Mouse (Mus musculus) hindbrain, embryonic 11.5 days (tissue): ENCODE measurements at regions not wholly inside any gene's neighbourhood (a gene's known extent, or its start where the extent isn't known, plus 50 kb on each side); places are given as distances from the start of the nearest gene placed in this dataset.

Experiments used
- ATAC-seq: fragments of 200-750 bp; cut with Nextera tagmentation; 2 replicates; pipeline ENCODE4 v1.8.0; 2017; ENCODE audit warnings: mild to moderate bottlenecking, moderate TSS enrichment, moderate library complexity; ENCODE audit not compliant: low FRiP score
- DNase-seq: peaks from one replicate; pipeline ENCODE4 v3.0.0-alpha.2; 2015; ENCODE audit warnings: low spot score
- H3K27ac ChIP-seq: fragments of 300-500 bp; sonication (generic); 2 replicates; pipeline ENCODE4 v1.5.1; 2014; ENCODE audit warnings: mild to moderate bottlenecking, low read depth, low read length
- H3K27me3 ChIP-seq: fragments of 300-500 bp; sonication (generic); 2 replicates; pipeline ENCODE4 v1.6.1; 2014; ENCODE audit warnings: mild to moderate bottlenecking, low read length, moderate library complexity, mixed read lengths; ENCODE audit not compliant: control insufficient read depth, insufficient read depth
- H3K36me3 ChIP-seq: fragments of 300-500 bp; sonication (generic); 2 replicates; pipeline ENCODE4 v1.6.1; 2014; ENCODE audit warnings: mild to moderate bottlenecking, low read length, moderate library complexity, mixed read lengths; ENCODE audit not compliant: control insufficient read depth, insufficient read depth
- H3K4me1 ChIP-seq: fragments of 300-500 bp; sonication (generic); replicated peaks from 2 replicates; pipeline ENCODE4 v1.6.1; 2014; ENCODE audit warnings: low read length, mixed read lengths; ENCODE audit not compliant: control insufficient read depth, insufficient read depth
- H3K4me2 ChIP-seq: fragments of 300-500 bp; sonication (generic); replicated peaks from 2 replicates; pipeline ENCODE4 v1.6.1; 2014; ENCODE audit warnings: mild to moderate bottlenecking, low read depth, low read length
- H3K4me3 ChIP-seq: fragments of 300-500 bp; sonication (generic); 2 replicates; pipeline ENCODE4 v1.5.1; 2014; ENCODE audit warnings: low read depth, low read length
- H3K9ac ChIP-seq: fragments of 300-500 bp; sonication (generic); 2 replicates; pipeline ENCODE4 v1.6.1; 2014; ENCODE audit warnings: low read depth, low read length
- H3K9me3 ChIP-seq: fragments of 300-500 bp; sonication (generic); 2 replicates; pipeline ENCODE4 v1.6.1; 2016; ENCODE audit warnings: low read length; ENCODE audit not compliant: control insufficient read depth
- WGBS: fragments of 180-500 bp; shearing (Covaris S2); extraction: QIAGEN DNeasy Blood & Tissue Kit; methylation state at CpG from one replicate; pipeline ENCODE4 v1.1.7; 2014; 5-methylcytosine and 5-hydroxymethylcytosine counted together

DNA sequence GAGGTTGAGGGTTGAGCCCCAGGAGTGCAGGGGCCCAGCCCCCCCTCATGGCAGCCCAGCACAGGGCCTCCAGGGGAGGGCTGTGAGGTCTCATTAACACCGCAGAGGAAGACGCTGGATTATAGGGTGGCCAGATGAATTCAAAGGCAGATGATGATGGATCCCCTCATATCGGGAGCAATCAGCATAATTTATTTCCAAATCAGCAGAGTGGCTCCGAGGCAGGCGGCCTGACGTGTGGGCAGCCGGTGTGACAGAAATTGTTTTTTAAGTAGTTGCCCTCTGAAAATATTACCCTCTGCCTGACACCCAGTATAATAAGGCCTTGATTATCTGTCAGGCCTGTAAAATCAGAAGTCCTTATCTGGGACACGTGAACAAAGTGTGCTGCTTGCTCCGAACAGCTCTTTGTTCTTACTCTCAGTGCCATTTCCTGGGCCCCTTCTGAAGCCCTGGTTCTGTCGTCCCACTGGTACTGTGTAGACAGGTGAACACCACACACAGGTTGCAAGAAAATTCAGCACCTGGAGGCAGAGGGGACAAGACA is 303.0 kb upstream of the Rnf32 start:
- peak; percentile 81 for ATAC-seq
- no peaks in the 10 kb centered on the region for H3K36me3 ChIP-seq
- peaks cover 2% of the 10 kb centered on the region; the same call in 1 of the 2 replicates for H3K4me1 ChIP-seq
- H3K9me3 ChIP-seq, result no peaks in the 10 kb centered on the region
- H3K27me3 ChIP-seq, result no peaks in the 10 kb centered on the region
- no peak overlapping the region for H3K4me2 ChIP-seq
- 40% methylated on average over 10 of the region's 10 CpGs for WGBS
- H3K27ac ChIP-seq, result peak overlapping the region; percentile 39; the same call in 1 of the 2 replicates
- H3K9ac ChIP-seq, result no peak overlapping the region
- no peak overlapping the region for H3K4me3 ChIP-seq
- DNase-seq, result peak; percentile 25

- H3K36me3 ChIP-seq, result no peaks in the 10 kb centered on the region
- no peaks in the 10 kb centered on the region for H3K27me3 ChIP-seq
- H3K27ac ChIP-seq, result no peak overlapping the region
- WGBS, result 74% methylated on average over 7 of the region's 7 CpGs
- peak; percentile 23; the same call in 1 of the 2 replicates for ATAC-seq
- no peaks in the 10 kb centered on the region for H3K9me3 ChIP-seq
- H3K4me1 ChIP-seq, result peaks cover 2% of the 10 kb centered on the region; the same call in 1 of the 2 replicates
- no peak overlapping the region for H3K9ac ChIP-seq
- H3K4me3 ChIP-seq, result no peak overlapping the region
- H3K4me2 ChIP-seq, result no peak overlapping the region
- no peak for DNase-seq
Observed at GRCm38 (mm10) chr5:28891988-28892387, 303.8 kb upstream of the Rnf32 start.

GRCm38 (mm10) chr5:28884746-28885365 is 310.9 kb upstream of the Rnf32 start:
- no peaks in the 10 kb centered on the region for H3K9me3 ChIP-seq
- 83% methylated on average over 5 of the region's 5 CpGs for WGBS
- H3K4me2 ChIP-seq, result no peak overlapping the region
- no peak for ATAC-seq
- no peak overlapping the region for H3K9ac ChIP-seq
- no peak overlapping the region for H3K4me3 ChIP-seq
- H3K27me3 ChIP-seq, result no peaks in the 10 kb centered on the region
- DNase-seq, result no peak
- no peaks in the 10 kb centered on the region for H3K4me1 ChIP-seq
- no peak overlapping the region for H3K27ac ChIP-seq
- no peaks in the 10 kb centered on the region for H3K36me3 ChIP-seq

GRCm38 (mm10) chr5:28876199-28876598 is 319.6 kb upstream of the Rnf32 start:
- H3K27me3 ChIP-seq, result no peaks in the 10 kb centered on the region
- H3K36me3 ChIP-seq, result no peaks in the 10 kb centered on the region
- no peak overlapping the region for H3K27ac ChIP-seq
- H3K9ac ChIP-seq, result no peak overlapping the region
- H3K4me1 ChIP-seq, result no peaks in the 10 kb centered on the region
- H3K4me3 ChIP-seq, result no peak overlapping the region
- no peak for DNase-seq
- ATAC-seq, result no peak
- H3K4me2 ChIP-seq, result no peak overlapping the region
- H3K9me3 ChIP-seq, result no peaks in the 10 kb centered on the region
- WGBS, result 78% methylated on average over 8 of the region's 8 CpGs

- no peak for ATAC-seq
- Histone ChIP-seq H3K4me3 (no peak overlapping the region), H3K36me3 (no peaks in the 10 kb centered on the region), H3K27me3 (no peaks in the 10 kb centered on the region), H3K4me1 (no peaks in the 10 kb centered on the region), H3K4me2 (no peak overlapping the region), H3K9me3 (no peaks in the 10 kb centered on the region), H3K9ac (no peak overlapping the region), H3K27ac (no peak overlapping the region)
- 96% methylated on average over 3 of the region's 3 CpGs for WGBS
- no peak for DNase-seq
Observed at GRCm38 (mm10) chr5:28873600-28874265, 322.1 kb upstream of the Rnf32 start.

- ATAC-seq (peak; percentile 47; the same call in 1 of the 2 replicates), DNase-seq (peak; percentile 34)
- Histone ChIP-seq H3K4me1 (no peaks in the 10 kb centered on the region), H3K27me3 (no peaks in the 10 kb centered on the region), H3K9ac (no peak overlapping the region), H3K4me3 (no peak overlapping the region), H3K27ac (no peak overlapping the region), H3K9me3 (no peaks in the 10 kb centered on the region), H3K36me3 (no peaks in the 10 kb centered on the region), H3K4me2 (no peak overlapping the region)
- 60% methylated on average over 9 of the region's 9 CpGs for WGBS
Observed at GRCm38 (mm10) chr5:28859604-28860371, 336.0 kb upstream of the Rnf32 start.

DNA sequence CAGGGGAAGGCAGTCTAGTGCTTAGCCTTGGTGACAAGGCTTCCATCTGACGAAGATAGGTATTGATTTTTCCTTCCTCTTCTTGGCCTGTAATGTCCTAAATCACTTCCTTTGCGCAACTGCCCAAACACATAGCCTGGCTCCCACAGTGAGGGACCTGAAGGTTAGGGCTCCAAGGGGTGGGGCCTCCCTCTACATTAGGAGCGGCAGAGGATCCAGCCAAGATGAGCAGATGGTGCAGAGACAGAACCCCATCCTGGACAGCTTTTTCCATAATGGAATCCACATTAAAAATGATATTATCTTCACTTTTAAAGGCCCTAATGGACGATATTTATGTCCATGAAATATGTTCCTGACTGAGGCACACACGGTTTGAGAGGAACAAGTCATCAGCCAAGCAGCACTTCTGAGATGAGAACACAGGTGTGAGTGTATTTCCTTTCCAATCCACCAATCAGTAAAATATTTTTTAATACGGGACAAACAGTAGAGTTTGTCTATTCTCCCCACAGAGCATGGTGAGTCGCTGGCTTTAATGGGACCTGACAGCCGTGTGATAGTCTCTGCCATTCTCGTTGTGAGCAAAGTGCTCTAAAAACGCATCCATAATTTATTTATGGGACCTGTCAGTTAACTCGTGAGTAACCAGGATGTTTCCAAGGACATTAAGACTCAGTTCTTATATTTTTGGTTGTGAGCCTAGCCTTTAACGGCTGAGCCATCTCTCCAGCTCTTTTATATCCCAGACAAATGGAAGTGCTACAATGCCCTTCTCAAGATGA is 357.5 kb upstream of the Rnf32 start:
- no peak overlapping the region for H3K27ac ChIP-seq
- H3K4me1 ChIP-seq, result no peaks in the 10 kb centered on the region
- no peak for DNase-seq
- no peaks in the 10 kb centered on the region for H3K36me3 ChIP-seq
- no peak overlapping the region for H3K4me3 ChIP-seq
- ATAC-seq, result no peak
- H3K9ac ChIP-seq, result no peak overlapping the region
- no peaks in the 10 kb centered on the region for H3K27me3 ChIP-seq
- 86% methylated on average over 12 of the region's 12 CpGs for WGBS
- H3K4me2 ChIP-seq, result no peak overlapping the region
- no peaks in the 10 kb centered on the region for H3K9me3 ChIP-seq

DNA sequence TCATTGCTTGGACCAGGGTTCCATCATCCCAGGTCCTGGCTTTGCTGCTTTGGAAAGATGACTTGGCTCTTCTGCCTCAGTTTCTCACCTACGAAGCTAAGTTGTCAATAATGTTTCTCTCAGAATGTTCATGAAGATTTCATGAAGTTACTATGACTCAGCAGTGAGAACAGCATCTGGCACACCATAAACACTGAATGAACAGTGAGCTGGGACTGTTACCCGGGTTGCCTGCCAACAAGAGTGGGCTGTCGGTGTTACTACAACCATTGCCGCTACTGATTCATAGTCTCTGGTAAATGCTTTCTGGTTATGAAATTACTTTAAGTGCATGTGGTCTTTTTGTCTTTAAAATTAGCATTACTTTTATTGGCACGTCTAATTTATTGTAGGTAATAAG is 352.0 kb upstream of the Shh start:
- Histone ChIP-seq H3K27me3 (no peaks in the 10 kb centered on the region), H3K4me2 (no peak overlapping the region), H3K36me3 (no peaks in the 10 kb centered on the region), H3K9me3 (no peaks in the 10 kb centered on the region), H3K9ac (no peak overlapping the region), H3K4me3 (no peak overlapping the region), H3K4me1 (no peaks in the 10 kb centered on the region), H3K27ac (no peak overlapping the region)
- DNase-seq, result no peak
- 96% methylated on average over 5 of the region's 5 CpGs for WGBS
- no peak for ATAC-seq
